Mouse (Mus musculus): ENCODE results near the gene Depdc7. TPM values are rescaled to one million over a fixed set of nuclear protein-coding genes. Genes with fewer than 3 reads are reported as not detected.
A peak's percentile ranks its signal among the peaks of the same experiment; 100 is the strongest.

Gene Depdc7
- polyA plus RNA-seq, 1 experiment, result 1.7 TPM

DNA sequence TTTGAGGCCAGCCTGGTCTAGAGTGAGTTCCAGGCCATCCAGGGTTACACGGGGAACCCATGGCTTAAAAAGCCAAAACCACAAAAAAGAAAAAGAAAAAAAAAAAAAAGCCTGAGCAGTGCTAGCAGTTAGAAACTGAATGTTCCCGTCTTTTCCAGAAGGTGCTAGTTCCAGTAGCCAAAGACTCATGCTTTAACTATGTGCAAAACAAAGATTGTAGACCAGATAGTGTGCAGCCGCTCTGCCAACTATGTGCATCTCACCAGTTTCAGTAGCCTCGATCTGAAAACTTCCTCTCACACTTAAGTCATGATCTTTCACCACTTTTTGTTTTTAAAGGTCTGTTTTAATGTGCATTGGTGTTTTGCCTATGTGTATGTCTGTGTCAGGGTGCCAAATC, 24.9 kb downstream of the Depdc7 start:
- no peak overlapping the region for H3K4me3 ChIP-seq (replicated peaks; ENCODE audit: extremely low read depth, low read depth, low read length)
- TF ChIP-seq POLR2A (IDR thresholded peaks at IDR 0.05; ENCODE audit: borderline replicate concordance, extremely low read depth, low read depth, low read length) (no peak), CTCF (IDR thresholded peaks at IDR 0.05; ENCODE audit: insufficient read depth, low read length) (no peak)
- WGBS, result 62% methylated on average over 4 of the region's 4 CpGs
- no peaks in the 10 kb centered on the region for H3K4me1 ChIP-seq (ENCODE audit: control insufficient read depth, insufficient read depth, low read length)
- DNase-seq, result no peak

DNA sequence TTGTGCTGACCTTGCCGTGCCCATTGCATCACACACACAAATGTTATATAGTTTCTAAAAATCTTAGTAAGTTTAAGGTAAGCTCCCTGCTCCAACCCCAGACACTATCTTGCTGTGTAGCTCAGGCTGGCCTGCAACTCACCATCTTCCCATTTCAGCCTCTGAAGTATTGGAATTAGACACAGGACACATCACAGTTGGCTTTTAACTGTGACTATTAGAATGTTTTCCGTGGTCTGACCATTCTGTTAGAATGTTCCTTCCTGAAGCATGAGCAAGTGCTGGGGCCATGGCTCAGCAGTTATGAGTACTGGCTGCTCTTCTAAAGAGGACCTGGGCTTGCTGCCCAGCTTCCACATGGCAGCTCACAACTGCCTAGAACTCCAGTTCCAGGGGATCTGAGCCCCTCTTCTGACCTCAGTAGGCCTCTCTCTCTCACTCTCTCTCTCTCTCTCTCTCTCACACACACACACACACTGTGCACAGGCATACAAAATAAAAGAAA, 25.4 kb downstream of the Depdc7 start:
- TF ChIP-seq CTCF (IDR thresholded peaks at IDR 0.05; ENCODE audit: insufficient read depth, low read length) (no peak), POLR2A (IDR thresholded peaks at IDR 0.05; ENCODE audit: borderline replicate concordance, extremely low read depth, low read depth, low read length) (no peak)
- 70% methylated on average over 2 of the region's 2 CpGs for WGBS
- H3K4me3 ChIP-seq (replicated peaks; ENCODE audit: extremely low read depth, low read depth, low read length), result no peak overlapping the region
- DNase-seq, result no peak
- no peaks in the 10 kb centered on the region for H3K4me1 ChIP-seq (ENCODE audit: control insufficient read depth, insufficient read depth, low read length)

DNA sequence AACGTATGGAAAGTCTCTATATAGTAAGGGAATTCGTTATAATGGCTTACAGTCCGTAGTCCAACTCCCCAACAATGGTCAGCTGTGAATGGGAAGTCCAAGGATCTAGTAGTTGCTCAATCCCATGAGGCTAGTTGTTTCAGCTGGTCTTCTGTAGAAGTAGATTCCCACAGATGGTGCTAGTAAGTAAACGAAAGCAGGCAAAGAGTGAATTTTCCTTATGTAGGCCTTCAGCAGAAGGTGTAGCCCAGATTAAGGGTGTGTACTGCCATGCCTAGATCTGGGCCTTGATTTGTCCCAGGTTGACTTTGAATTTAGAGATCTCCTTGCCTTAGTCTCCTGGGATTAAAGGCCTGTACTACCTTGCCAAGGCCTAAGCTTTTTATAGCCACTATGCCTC, 26.4 kb downstream of the Depdc7 start, which contains the start of gene Pin1rt1:
Pin1rt1 (minus strand) TSS at position 101 of the 400 bp plus-strand sequence.
- 88% methylated on average over 4 of the region's 4 CpGs for WGBS
- no peak for DNase-seq

DNA sequence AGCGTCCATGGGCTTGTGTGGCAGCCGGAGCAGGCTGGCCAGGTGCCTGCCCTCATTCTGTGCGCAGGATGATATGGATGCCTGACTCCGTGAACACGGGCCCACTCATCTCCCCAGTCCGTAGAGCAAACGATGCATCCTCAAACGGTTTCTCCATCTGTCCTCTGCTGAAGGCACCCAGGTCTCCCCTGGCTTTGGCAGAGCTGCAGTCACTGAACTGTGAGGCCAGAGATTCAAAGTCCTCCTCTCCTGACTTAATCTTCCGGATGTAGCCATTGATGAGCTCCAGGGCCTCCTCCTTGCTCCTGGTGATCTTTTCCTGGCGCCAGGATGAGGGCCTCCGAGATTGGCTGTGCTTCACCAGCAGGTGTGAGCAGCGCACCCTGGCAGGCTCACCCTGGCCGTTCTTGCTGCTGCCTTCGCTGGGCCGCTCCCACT, 28.4 kb downstream of the Depdc7 start:
- Histone ChIP-seq H3K4me1 (ENCODE audit: control insufficient read depth, insufficient read depth, low read length) (no peaks in the 10 kb centered on the region), H3K4me3 (replicated peaks; ENCODE audit: extremely low read depth, low read depth, low read length) (no peak overlapping the region)
- no peak for DNase-seq
- TF ChIP-seq POLR2A (IDR thresholded peaks at IDR 0.05; ENCODE audit: borderline replicate concordance, extremely low read depth, low read depth, low read length) (no peak), CTCF (IDR thresholded peaks at IDR 0.05; ENCODE audit: insufficient read depth, low read length) (no peak)
- 58% methylated on average over 15 of the region's 15 CpGs for WGBS

More for the DNA sequence above, 26.4 kb downstream of the Depdc7 start, which contains the start of gene Pin1rt1:
- no peaks in the 10 kb centered on the region for H3K4me1 ChIP-seq (ENCODE audit: control insufficient read depth, insufficient read depth, low read length)
- H3K4me3 ChIP-seq (replicated peaks; ENCODE audit: extremely low read depth, low read depth, low read length), result no peak within 1 kb of the TSS
- TF ChIP-seq POLR2A (IDR thresholded peaks at IDR 0.05; ENCODE audit: borderline replicate concordance, extremely low read depth, low read depth, low read length) (no peak), CTCF (IDR thresholded peaks at IDR 0.05; ENCODE audit: insufficient read depth, low read length) (no peak)

- Histone ChIP-seq H3K4me3 (replicated peaks; ENCODE audit: extremely low read depth, low read depth, low read length) (peak overlapping the region; percentile 90), H3K4me1 (ENCODE audit: control insufficient read depth, insufficient read depth, low read length) (no peaks in the 10 kb centered on the region)
- TF ChIP-seq CTCF (IDR thresholded peaks at IDR 0.05; ENCODE audit: insufficient read depth, low read length) (no peak), POLR2A (IDR thresholded peaks at IDR 0.05; ENCODE audit: borderline replicate concordance, extremely low read depth, low read depth, low read length) (no peak)
- DNase-seq, result no peak
- WGBS, result under 1% methylated on average over 7 of the region's 7 CpGs
Measured at GRCm38 (mm10) chr2:104712486-104712809, 30.2 kb downstream of the Depdc7 start.

- Histone ChIP-seq H3K4me1 (ENCODE audit: control insufficient read depth, insufficient read depth, low read length) (no peaks in the 10 kb centered on the region), H3K4me3 (replicated peaks; ENCODE audit: extremely low read depth, low read depth, low read length) (peak within 1 kb of the TSS; percentile 90)
- TF ChIP-seq CTCF (IDR thresholded peaks at IDR 0.05; ENCODE audit: insufficient read depth, low read length) (no peak), POLR2A (IDR thresholded peaks at IDR 0.05; ENCODE audit: borderline replicate concordance, extremely low read depth, low read depth, low read length) (no peak)
- WGBS, result under 1% methylated on average over 93 of the region's 99 CpGs
- peak; percentile 76 for DNase-seq
Measured at GRCm38 (mm10) chr2:104711585-104712485, 30.8 kb downstream of the Depdc7 start, which contains the start of gene Tcp11l1. Tcp11l1 (minus strand) TSS chr2:104712169.

- 25% methylated on average over 6 of the region's 6 CpGs for WGBS
- DNase-seq, result no peak
- TF ChIP-seq CTCF (IDR thresholded peaks at IDR 0.05; ENCODE audit: insufficient read depth, low read length) (no peak), POLR2A (IDR thresholded peaks at IDR 0.05; ENCODE audit: borderline replicate concordance, extremely low read depth, low read depth, low read length) (no peak)
Measured at GRCm38 (mm10) chr2:104710670-104711370, 31.9 kb downstream of the Depdc7 start.

DNA sequence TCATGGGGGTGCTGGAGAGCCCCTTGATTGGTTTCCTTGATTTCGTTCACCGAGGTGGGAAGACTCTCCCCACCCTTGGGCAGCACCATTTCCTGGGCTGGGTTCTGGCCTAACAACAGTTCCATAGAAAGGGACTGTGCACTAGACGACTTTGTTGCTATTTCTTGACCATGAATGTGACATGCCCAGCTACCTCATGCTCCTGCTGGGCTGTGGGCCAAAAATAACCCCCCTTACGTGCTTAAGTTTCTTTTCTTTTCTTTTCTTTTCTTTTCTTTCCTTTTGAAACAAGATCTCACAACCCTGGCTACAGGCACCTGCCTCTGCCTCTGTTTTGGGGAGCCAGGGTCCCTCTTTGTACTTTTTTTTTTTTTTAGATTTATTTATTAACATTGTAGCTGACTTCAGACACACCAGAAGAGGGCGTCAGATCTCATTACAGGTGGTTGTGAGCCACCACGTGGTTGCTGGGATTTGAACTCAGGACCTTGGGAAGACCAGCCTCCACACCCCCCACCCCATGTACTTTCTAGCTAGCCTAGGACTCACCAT, 32.8 kb downstream of the Depdc7 start:
- WGBS, result 60% methylated on average over 6 of the region's 6 CpGs
- no peak for DNase-seq
- H3K4me3 ChIP-seq (replicated peaks; ENCODE audit: extremely low read depth, low read depth, low read length), result no peak overlapping the region
- H3K4me1 ChIP-seq (ENCODE audit: control insufficient read depth, insufficient read depth, low read length), result no peaks in the 10 kb centered on the region
- no peak for TF ChIP-seq POLR2A (IDR thresholded peaks at IDR 0.05; ENCODE audit: borderline replicate concordance, extremely low read depth, low read depth, low read length)
- TF ChIP-seq CTCF (IDR thresholded peaks at IDR 0.05; ENCODE audit: insufficient read depth, low read length), result no peak

More at GRCm38 (mm10) chr2:104710670-104711370, 31.9 kb downstream of the Depdc7 start:
- peak overlapping the region; percentile 1 for H3K4me3 ChIP-seq (replicated peaks; ENCODE audit: extremely low read depth, low read depth, low read length)
- H3K4me1 ChIP-seq (ENCODE audit: control insufficient read depth, insufficient read depth, low read length), result no peaks in the 10 kb centered on the region

GRCm38 (mm10) chr2:104704355-104704754, 38.3 kb downstream of the Depdc7 start:
- Histone ChIP-seq H3K4me3 (replicated peaks; ENCODE audit: extremely low read depth, low read depth, low read length) (no peak overlapping the region), H3K4me1 (ENCODE audit: control insufficient read depth, insufficient read depth, low read length) (no peaks in the 10 kb centered on the region)
- TF ChIP-seq POLR2A (IDR thresholded peaks at IDR 0.05; ENCODE audit: borderline replicate concordance, extremely low read depth, low read depth, low read length) (no peak), CTCF (IDR thresholded peaks at IDR 0.05; ENCODE audit: insufficient read depth, low read length) (no peak)
- WGBS, result 70% methylated on average over 3 of the region's 3 CpGs
- no peak for DNase-seq

All from lung, adult 2 months (tissue).